Mouse (Mus musculus) cerebellum, postnatal 4 days (tissue): ENCODE measurements around the gene Npr1.

Experiments used
- DNase-seq, 2 experiments: peaks; one replicate each; pipeline ENCODE4 v3.0.0; 2022; ENCODE audit warnings: low spot score in 2 of 2, mixed read lengths in 1 of 2

Npr1 gene

GRCm38 (mm10) chr3:90475831-90476611 is 10.4 kb upstream of the Npr1 start, which contains the start of gene Ilf2:
Ilf2 (plus strand) TSS chr3:90476126.
- peak; percentile 93 to 95 for DNase-seq

- no peak for DNase-seq
These were observed 9.6 kb upstream of the Npr1 start for GRCm38 (mm10) chr3:90475151-90475830.

- DNase-seq: no peak
These were observed 6.5 kb upstream of the Npr1 start for GRCm38 (mm10) chr3:90472213-90472612.

DNA sequence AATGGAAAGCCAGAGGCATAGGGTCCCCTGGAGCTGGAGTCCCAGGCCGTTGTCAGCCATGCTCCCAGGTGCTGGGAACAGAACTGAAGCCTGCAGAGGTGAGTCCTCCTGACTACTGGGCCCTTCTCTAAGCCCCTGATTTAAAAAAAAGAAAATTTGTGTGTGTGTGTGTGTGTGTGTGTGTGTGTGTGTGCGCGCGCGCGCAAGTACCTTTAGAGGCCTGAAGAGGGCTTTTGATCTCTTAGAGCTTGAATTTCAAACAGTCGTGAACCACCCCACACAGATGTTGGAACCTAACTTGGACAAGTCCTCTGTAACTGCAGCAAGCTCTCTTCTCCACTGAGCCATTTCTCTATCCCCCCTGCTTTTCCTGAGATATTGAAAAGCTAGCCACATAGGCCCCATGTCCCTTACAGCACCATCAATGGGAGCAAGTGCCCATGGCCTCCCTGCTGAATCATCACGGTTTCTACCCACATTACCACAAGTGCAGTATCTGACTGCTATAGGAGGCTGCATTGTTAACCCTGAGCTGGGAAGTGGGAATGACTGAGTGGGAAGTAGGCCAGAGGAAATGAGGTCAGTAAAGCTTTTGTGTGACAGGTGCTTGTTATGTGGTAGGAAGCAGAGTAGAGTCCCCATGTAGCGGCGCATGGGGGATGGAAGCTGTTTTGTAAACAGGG is 2.1 kb upstream of the Npr1 start:
- no peak for DNase-seq

DNA sequence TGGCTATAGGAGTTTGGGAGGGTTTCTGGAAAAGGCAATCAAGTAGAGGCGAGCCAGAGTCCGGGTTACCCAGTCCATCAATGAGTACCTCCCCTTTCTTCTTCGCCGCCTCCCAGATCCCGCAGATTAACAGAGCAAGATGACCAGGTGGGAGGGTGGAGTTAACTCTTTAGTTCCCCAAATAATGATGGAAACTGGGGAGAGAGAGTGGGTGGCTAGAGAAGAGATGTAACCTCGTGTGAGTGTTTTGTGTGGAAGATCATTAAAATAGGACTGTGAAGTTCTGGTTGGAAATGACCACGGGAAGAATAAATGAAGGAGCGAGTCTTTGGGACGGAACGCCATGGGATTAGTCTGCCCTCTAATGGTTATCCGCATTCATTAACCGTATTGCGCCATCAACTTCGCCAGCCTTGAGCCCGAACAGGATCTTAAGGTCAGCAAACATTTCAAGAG is 673 bp upstream of the Npr1 start:
- peak in 1 of 2 experiments; percentile 41 for DNase-seq

GRCm38 (mm10) chr3:90465081-90465685 is 483 bp downstream of the Npr1 start:
- DNase-seq: peak in 1 of 2 experiments; percentile 31

- no peak for DNase-seq
These were observed 1.1 kb downstream of the Npr1 start for GRCm38 (mm10) chr3:90464552-90465080.

- no peak for DNase-seq
These were observed 3.1 kb downstream of the Npr1 start for GRCm38 (mm10) chr3:90462579-90462978.

GRCm38 (mm10) chr3:90461935-90462334 is 3.7 kb downstream of the Npr1 start:
- DNase-seq: no peak

GRCm38 (mm10) chr3:90460315-90460714 is 5.4 kb downstream of the Npr1 start:
- no peak for DNase-seq

GRCm38 (mm10) chr3:90459727-90460126 is 5.9 kb downstream of the Npr1 start:
- DNase-seq: no peak

- DNase-seq: no peak
These were observed 10.7 kb downstream of the Npr1 start for GRCm38 (mm10) chr3:90454931-90455330.

GRCm38 (mm10) chr3:90451396-90452095 is 14.1 kb downstream of the Npr1 start:
- no peak for DNase-seq

DNA sequence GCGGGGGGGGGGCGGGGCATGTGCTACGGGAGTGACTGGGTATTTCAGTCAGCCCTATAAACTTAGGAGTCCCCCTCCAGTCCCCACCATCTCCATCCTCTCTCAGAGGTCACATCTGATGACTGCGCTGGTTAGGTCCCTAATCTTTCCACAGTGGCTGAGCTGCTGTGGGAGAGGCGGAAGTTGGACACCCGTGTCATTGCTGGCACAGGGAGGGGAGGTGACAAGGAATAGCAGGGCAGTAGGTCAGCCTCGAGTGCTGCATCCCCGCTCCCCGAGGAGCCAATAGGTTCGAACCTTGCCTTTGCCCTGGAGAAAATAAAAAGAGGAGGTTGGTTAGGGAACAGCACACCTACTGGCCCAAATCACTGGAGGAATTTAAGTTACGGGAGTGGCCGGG is 14.8 kb downstream of the Npr1 start:
- DNase-seq: no peak

- no peak for DNase-seq
These were observed 17.0 kb downstream of the Npr1 start for GRCm38 (mm10) chr3:90448626-90449025.

GRCm38 (mm10) chr3:90447123-90447494 is 18.6 kb downstream of the Npr1 start:
- DNase-seq: no peak

DNA sequence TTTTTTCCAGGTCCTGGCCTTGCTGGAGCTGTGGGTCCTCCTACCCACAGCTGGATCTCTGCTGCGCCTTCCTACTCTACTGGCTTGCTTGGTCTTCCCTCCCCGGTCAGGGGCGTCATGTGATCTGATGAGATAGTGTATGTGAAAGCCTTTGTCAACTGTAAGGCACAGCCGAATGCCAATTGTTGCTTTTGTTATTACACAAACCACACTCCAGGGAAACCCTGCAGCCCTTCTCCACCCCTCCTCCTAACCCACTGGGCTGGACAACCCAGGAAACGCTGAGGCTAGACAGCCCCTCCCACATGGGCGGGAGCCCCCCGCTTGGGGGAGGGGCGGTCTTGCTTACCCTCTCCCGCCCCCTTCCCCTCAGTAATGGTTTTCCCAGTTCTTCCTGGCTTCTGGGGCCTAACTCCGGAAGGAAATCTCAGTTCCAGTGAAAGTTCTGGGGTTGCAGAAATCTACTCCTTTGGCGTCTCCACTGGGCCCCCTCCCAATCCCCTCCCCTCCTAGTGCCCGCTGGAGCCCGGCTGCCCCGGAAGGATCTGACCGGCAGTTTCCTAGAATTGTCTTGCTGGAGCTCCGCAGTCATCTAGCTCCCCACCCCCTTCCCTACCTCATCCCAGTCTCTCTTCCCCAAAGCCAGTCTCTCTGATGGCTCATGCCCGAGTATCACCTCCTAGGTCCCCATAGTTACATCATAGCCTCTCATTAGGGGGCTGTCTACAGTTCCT is 19.1 kb downstream of the Npr1 start:
- DNase-seq: peak; percentile 42 to 73

GRCm38 (mm10) chr3:90445417-90446200 is 20.1 kb downstream of the Npr1 start:
- DNase-seq: no peak

DNA sequence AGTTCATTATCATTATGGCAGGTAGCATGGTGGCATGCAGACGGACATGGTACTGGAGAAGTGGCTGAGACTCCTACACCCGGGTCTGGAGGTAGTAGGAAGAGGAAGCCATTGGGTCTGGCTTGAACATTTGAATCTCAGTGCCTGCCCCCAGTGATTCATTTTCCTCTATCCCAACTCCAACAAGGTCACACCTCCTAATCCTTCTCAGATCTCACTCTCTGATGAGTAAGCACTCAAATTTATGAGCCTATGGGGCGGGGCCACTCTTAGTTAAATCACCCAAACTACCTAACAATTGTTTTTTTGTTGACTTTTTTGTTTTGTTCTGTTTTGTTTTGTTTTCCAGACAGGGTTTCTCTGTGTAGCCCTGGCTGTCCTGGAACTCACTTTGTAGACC is 21.7 kb downstream of the Npr1 start:
- DNase-seq: no peak

DNA sequence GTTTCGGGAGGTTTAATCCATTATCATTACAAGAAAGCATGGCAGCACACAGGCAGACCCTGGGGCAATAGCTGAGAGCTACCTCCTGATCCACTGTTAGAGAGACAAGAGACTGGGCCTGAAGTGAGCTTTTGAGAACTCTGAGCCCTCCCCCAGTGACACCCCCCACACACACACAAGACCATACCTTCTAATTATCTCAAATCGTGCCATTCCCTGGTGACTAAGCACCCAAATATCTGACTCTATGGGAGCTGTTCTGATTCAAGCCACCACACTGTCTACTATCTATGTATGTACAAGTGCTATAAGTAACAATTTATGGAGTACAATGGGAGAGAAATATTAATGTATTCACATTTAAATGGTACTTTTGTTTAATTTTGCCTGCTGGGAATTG is 24.9 kb downstream of the Npr1 start:
- DNase-seq: no peak
